Mouse (Mus musculus) lung, embryonic 16.5 days (tissue): ENCODE data around the gene Chit1. TPM values are rescaled to one million over a fixed set of nuclear protein-coding genes. Genes with fewer than 3 reads are reported as not detected.

Source experiments
- ATAC-seq: fragments of 200-750 bp; cut with Nextera tagmentation; 2 replicates; pipeline ENCODE4 v1.8.0; 2017; ENCODE audit warnings: low read depth, mild to moderate bottlenecking, moderate library complexity
- H3K27ac ChIP-seq: fragments of 300-500 bp; sonication (generic); 2 replicates; pipeline ENCODE4 v1.5.1; 2014; ENCODE audit warnings: mild to moderate bottlenecking, control low read depth, low read length
- H3K27me3 ChIP-seq: fragments of 300-500 bp; sonication (generic); 2 replicates; pipeline ENCODE4 v1.6.1; 2014; ENCODE audit warnings: low read depth, low read length, mixed read lengths; ENCODE audit not compliant: control insufficient read depth, insufficient read depth
- H3K36me3 ChIP-seq: fragments of 300-500 bp; sonication (generic); 2 replicates; pipeline ENCODE4 v1.6.1; 2014; ENCODE audit warnings: low read length; ENCODE audit not compliant: control insufficient read depth, insufficient read depth
- H3K4me1 ChIP-seq: fragments of 300-500 bp; sonication (generic); replicated peaks from 2 replicates; pipeline ENCODE4 v1.6.1; 2014; ENCODE audit warnings: low read length, mixed read lengths; ENCODE audit not compliant: control insufficient read depth, insufficient read depth
- H3K4me2 ChIP-seq: fragments of 300-500 bp; sonication (generic); 2 replicates; pipeline ENCODE4 v1.6.1; 2014; ENCODE audit warnings: low read depth, low read length, control low read depth
- H3K4me3 ChIP-seq: fragments of 300-500 bp; sonication (generic); 2 replicates; pipeline ENCODE4 v1.5.1; 2014; ENCODE audit warnings: mild to moderate bottlenecking, low read length, control low read depth
- H3K9ac ChIP-seq: fragments of 300-500 bp; sonication (generic); 2 replicates; pipeline ENCODE4 v1.6.1; 2014; ENCODE audit warnings: low read length, control low read depth
- H3K9me3 ChIP-seq: fragments of 300-500 bp; sonication (generic); 2 replicates; pipeline ENCODE4 v1.6.1; 2016; ENCODE audit warnings: low read length; ENCODE audit not compliant: control insufficient read depth
- whole genome bisulfite sequencing: fragments of 180-500 bp; shearing (Covaris S2); extraction: QIAGEN DNeasy Blood & Tissue Kit; methylation state at CpG from one replicate; pipeline ENCODE4 v1.1.7; 2014; 5-methylcytosine and 5-hydroxymethylcytosine counted together
- polyA plus RNA-seq: library from polyadenylated mRNA; unstranded; fragments of >200 nt; fragmentation: Nextera tagmentation; extraction: Ambion mirVana; gene quantifications from 2 replicates; pipeline ENCODE4 v1.2.1, GENCODE M21; 2015

Chit1 gene
- polyA plus RNA-seq, 1 experiment from 2014 or later, result 0.09 TPM

GRCm38 (mm10) chr1:134114018-134114417 is 3.0 kb downstream of the Chit1 start:
- Histone ChIP-seq H3K27me3 (no peaks in the 10 kb centered on the region), H3K27ac (no peak overlapping the region)
- ATAC-seq, result no peak

DNA sequence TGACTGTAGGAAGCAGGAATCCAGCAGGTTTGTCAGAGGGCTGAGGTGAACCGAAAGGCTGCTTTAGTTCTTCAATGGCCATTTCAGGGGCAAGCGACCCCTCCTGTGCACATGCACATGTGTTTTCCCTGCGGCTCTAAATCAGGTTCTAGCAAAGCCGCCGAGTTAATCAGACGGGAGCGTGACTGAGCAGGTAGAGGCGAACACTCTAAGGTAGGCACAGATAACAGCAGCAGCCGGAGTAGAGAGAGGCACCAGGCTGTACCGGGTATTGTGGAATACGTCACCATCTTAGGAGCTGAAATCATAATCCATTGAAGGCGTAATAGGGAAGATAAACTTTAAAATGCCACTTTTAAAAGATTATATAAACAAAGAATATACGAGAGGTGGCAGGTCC is 3.7 kb downstream of the Chit1 start:
- H3K4me2 ChIP-seq, result no peak overlapping the region
- ATAC-seq, result no peak
- no peak overlapping the region for H3K9ac ChIP-seq
- no peaks in the 10 kb centered on the region for H3K36me3 ChIP-seq
- H3K4me3 ChIP-seq, result no peak overlapping the region
- no peak overlapping the region for H3K27ac ChIP-seq
- no peaks in the 10 kb centered on the region for H3K27me3 ChIP-seq
- 64% methylated on average over 13 of the region's 13 CpGs for WGBS
- no peaks in the 10 kb centered on the region for H3K9me3 ChIP-seq
- no peaks in the 10 kb centered on the region for H3K4me1 ChIP-seq

More at GRCm38 (mm10) chr1:134114018-134114417, 3.0 kb downstream of the Chit1 start:
- no peaks in the 10 kb centered on the region for H3K9me3 ChIP-seq
- H3K9ac ChIP-seq, result no peak overlapping the region
- no peaks in the 10 kb centered on the region for H3K36me3 ChIP-seq
- H3K4me1 ChIP-seq, result no peaks in the 10 kb centered on the region
- H3K4me2 ChIP-seq, result no peak overlapping the region
- H3K4me3 ChIP-seq, result no peak overlapping the region
- 48% methylated on average over 7 of the region's 7 CpGs for whole genome bisulfite sequencing

DNA sequence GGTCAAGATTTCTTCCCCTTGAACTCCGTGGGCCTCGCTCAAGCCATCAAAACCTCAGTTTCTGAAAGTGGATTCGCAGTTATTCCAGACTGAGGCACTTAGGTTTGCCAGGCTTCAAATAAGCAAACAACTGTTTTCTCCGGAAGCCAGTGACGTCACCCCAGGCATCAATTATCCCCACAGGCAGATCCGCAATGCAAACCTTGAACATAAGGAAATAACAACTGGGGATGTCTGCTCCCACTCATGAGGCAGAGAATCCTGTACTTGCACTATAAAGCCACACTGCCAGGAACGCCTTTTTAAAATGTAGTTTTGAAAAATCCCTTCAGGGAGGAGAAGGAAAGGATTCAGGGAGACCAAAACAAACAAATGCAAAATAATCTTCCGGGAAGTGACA is 4.4 kb downstream of the Chit1 start:
- no peak overlapping the region for H3K9ac ChIP-seq
- H3K27ac ChIP-seq, result no peak overlapping the region
- no peaks in the 10 kb centered on the region for H3K4me1 ChIP-seq
- ATAC-seq, result no peak
- no peak overlapping the region for H3K4me2 ChIP-seq
- no peaks in the 10 kb centered on the region for H3K36me3 ChIP-seq
- H3K9me3 ChIP-seq, result no peaks in the 10 kb centered on the region
- WGBS, result 43% methylated on average over 8 of the region's 8 CpGs
- no peak overlapping the region for H3K4me3 ChIP-seq
- no peaks in the 10 kb centered on the region for H3K27me3 ChIP-seq

DNA sequence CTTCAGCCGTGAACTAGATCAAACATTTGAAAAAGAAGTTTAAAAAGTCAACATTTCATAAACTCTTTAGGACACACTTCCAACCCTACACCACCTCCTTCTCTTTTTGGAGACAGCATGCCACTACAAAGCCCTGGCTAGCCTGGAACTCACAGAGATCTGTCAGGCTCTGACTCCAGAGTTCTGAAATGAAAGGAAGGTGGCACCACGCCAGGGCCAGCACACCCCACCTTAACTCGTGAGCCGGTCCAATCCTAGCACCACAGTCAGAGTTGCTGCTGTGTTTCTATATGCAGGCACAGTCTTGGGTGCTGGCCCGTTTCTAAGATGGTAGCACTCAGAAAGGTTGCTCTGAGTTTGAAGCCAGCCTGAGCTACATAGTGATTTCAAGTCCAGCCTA is 6.1 kb downstream of the Chit1 start:
- Histone ChIP-seq H3K4me2 (no peak overlapping the region), H3K27me3 (no peaks in the 10 kb centered on the region), H3K27ac (no peak overlapping the region), H3K4me3 (no peak overlapping the region), H3K9me3 (no peaks in the 10 kb centered on the region), H3K36me3 (no peaks in the 10 kb centered on the region), H3K9ac (no peak overlapping the region), H3K4me1 (no peaks in the 10 kb centered on the region)
- WGBS, result 53% methylated on average over 5 of the region's 5 CpGs
- ATAC-seq, result no peak

DNA sequence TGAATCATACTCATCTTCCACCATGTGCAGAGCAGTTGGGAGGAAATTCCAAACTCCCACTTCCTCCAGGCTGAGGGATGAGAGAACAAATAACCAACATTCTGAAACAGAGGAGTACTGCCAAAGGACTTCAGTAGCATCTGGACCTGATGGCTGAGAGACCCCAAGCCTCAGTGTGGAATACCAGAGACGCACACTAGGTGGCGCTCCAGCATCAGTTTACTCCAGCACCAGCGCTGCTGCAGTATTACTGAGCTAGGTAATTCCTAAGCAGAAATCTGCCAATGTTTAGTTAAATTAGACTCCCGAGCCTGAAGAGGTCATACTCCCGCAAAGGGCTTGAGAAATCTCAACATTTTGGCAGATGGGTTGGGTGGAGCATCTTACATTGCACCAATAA is 9.1 kb downstream of the Chit1 start:
- ATAC-seq, result peak; percentile 61; the same call in 1 of the 2 replicates
- Histone ChIP-seq H3K9me3 (no peaks in the 10 kb centered on the region), H3K9ac (no peak overlapping the region), H3K27me3 (no peaks in the 10 kb centered on the region), H3K4me2 (no peak overlapping the region), H3K4me3 (no peak overlapping the region), H3K4me1 (no peaks in the 10 kb centered on the region), H3K27ac (no peak overlapping the region), H3K36me3 (no peaks in the 10 kb centered on the region)
- under 1% methylated on average over 5 of the region's 5 CpGs for WGBS

DNA sequence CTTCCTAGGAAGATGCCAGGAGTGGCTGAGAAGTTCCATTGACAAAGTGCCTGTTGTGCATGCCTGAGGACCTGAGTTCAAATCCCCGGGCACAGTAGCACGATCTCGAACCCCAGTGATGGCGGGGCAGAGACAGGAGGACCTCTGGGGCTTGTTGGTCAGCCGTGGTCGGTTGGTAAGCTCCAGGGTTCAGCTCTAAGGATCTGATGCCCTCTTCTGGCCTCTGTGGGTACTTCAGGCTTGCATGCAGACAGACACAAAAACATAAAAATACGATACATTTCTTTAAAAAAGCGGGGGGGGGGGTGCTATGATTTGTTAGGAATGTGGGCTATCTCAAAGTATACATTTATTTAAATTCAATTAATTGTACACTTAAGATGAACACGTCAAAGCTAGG is 11.2 kb downstream of the Chit1 start:
- Histone ChIP-seq H3K9ac (no peak overlapping the region), H3K27me3 (no peaks in the 10 kb centered on the region), H3K36me3 (no peaks in the 10 kb centered on the region), H3K4me2 (no peak overlapping the region), H3K9me3 (no peaks in the 10 kb centered on the region), H3K4me1 (no peaks in the 10 kb centered on the region), H3K4me3 (no peak overlapping the region), H3K27ac (no peak overlapping the region)
- WGBS, result 51% methylated on average over 9 of the region's 9 CpGs
- ATAC-seq, result no peak

DNA sequence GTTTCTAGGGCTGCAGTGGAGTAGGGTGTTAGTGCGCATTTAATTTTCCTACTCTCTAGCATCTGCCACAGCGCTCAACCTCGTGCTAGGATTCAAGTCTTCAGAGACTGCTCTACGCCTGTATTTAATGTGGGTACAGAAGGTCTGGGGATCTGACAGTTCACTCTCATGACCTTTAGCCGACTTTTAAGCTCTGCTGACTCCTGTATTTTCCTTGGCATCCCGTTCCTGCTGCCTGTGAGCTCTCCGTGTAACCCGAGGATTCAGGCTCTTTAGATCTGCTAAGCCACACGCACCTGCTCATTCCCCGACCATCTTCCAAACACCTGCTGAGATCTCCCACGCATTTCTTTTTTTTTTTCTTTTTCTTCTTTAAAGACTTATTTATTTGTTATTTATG is 22.3 kb downstream of the Chit1 start:
- peaks cover 3% of the 10 kb centered on the region for H3K9me3 ChIP-seq
- no peak overlapping the region for H3K9ac ChIP-seq
- H3K27ac ChIP-seq, result no peak overlapping the region
- no peak overlapping the region for H3K4me2 ChIP-seq
- H3K36me3 ChIP-seq, result no peaks in the 10 kb centered on the region
- H3K4me3 ChIP-seq, result no peak overlapping the region
- 53% methylated on average over 11 of the region's 11 CpGs for WGBS
- no peaks in the 10 kb centered on the region for H3K27me3 ChIP-seq
- ATAC-seq, result no peak
- H3K4me1 ChIP-seq, result no peaks in the 10 kb centered on the region

DNA sequence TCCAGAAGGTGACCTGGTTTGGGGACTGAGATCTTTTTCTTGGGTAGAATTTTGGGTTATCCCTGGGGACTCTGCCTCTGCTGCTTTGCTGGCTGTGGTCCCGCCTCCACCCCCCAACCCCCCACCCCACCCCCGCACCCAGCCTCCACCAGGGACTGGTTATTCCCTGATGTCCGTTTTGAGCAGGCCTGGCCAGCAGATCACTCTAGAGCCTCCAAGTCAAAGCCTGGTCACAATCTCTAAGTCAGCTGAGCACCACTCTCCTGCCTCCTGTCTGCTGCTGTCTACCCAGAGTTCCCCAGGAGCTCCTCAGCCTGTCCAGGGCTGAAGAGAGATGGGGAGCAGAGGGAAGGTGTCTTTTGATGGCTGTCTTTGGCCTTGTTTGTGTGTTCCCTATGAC is 25.3 kb downstream of the Chit1 start:
- Histone ChIP-seq H3K4me3 (no peak overlapping the region), H3K27me3 (no peaks in the 10 kb centered on the region), H3K9me3 (no peaks in the 10 kb centered on the region), H3K9ac (no peak overlapping the region), H3K4me1 (no peaks in the 10 kb centered on the region), H3K4me2 (no peak overlapping the region), H3K27ac (no peak overlapping the region), H3K36me3 (no peaks in the 10 kb centered on the region)
- WGBS, result 37% methylated on average over 3 of the region's 3 CpGs
- ATAC-seq, result no peak

GRCm38 (mm10) chr1:134138424-134138823 is 27.4 kb downstream of the Chit1 start:
- Histone ChIP-seq H3K27ac (no peak overlapping the region), H3K4me3 (no peak overlapping the region), H3K4me2 (no peak overlapping the region), H3K27me3 (no peaks in the 10 kb centered on the region), H3K36me3 (no peaks in the 10 kb centered on the region), H3K4me1 (no peaks in the 10 kb centered on the region), H3K9me3 (no peaks in the 10 kb centered on the region), H3K9ac (no peak overlapping the region)
- WGBS, result 76% methylated on average over 9 of the region's 9 CpGs
- ATAC-seq, result no peak

GRCm38 (mm10) chr1:134142363-134142794 is 31.3 kb downstream of the Chit1 start:
- H3K4me3 ChIP-seq, result no peak overlapping the region
- 54% methylated on average over 4 of the region's 4 CpGs for WGBS
- ATAC-seq, result no peak

More at GRCm38 (mm10) chr1:134142363-134142794, 31.3 kb downstream of the Chit1 start:
- Histone ChIP-seq H3K4me1 (no peaks in the 10 kb centered on the region), H3K9me3 (no peaks in the 10 kb centered on the region), H3K36me3 (no peaks in the 10 kb centered on the region), H3K27ac (no peak overlapping the region), H3K27me3 (no peaks in the 10 kb centered on the region), H3K4me2 (no peak overlapping the region), H3K9ac (no peak overlapping the region)
